Mouse (Mus musculus) heart, postnatal 0 days (tissue): ENCODE results near the gene Ifna1. TPM values are rescaled to one million over a fixed set of nuclear protein-coding genes. Genes with fewer than 3 reads are reported as not detected.

Experiments
- ATAC-seq: fragments of 200-750 bp; cut with Nextera tagmentation; 2 replicates; pipeline ENCODE4 v1.8.0; 2017; ENCODE audit warnings: low read depth, moderate number of reproducible peaks, moderate library complexity; ENCODE audit not compliant: insufficient read depth
- DNase-seq: peaks from one replicate; pipeline ENCODE4 v3.0.0-alpha.2; 2016; ENCODE audit warnings: low spot score
- H3K27ac ChIP-seq: fragments of 300-500 bp; sonication (generic); 2 replicates; pipeline ENCODE4 v1.5.1; 2014; ENCODE audit warnings: low read depth, mild to moderate bottlenecking
- H3K27me3 ChIP-seq: fragments of 300-500 bp; sonication (generic); 2 replicates; pipeline ENCODE4 v1.6.1; 2014; ENCODE audit warnings: low read length, mixed read lengths; ENCODE audit not compliant: control insufficient read depth, insufficient read depth
- H3K36me3 ChIP-seq: fragments of 300-500 bp; sonication (generic); replicated peaks from 2 replicates; pipeline ENCODE4 v1.6.1; 2014; ENCODE audit warnings: low read length, mixed read lengths; ENCODE audit not compliant: control insufficient read depth, insufficient read depth
- H3K4me1 ChIP-seq: fragments of 300-500 bp; sonication (generic); 2 replicates; pipeline ENCODE4 v1.6.1; 2014; ENCODE audit warnings: antibody characterized with exemption; ENCODE audit not compliant: control insufficient read depth, insufficient read depth
- H3K4me2 ChIP-seq: fragments of 300-500 bp; sonication (generic); 2 replicates; pipeline ENCODE4 v1.6.1; 2014; ENCODE audit warnings: low read depth, mild to moderate bottlenecking, low read length, moderate library complexity
- H3K4me3 ChIP-seq: fragments of 300-500 bp; sonication (generic); 2 replicates; pipeline ENCODE4 v1.5.1; 2014; ENCODE audit warnings: low read depth, low read length
- H3K9ac ChIP-seq: fragments of 300-500 bp; sonication (generic); replicated peaks from 2 replicates; pipeline ENCODE4 v1.6.1; 2014; ENCODE audit warnings: low read depth, low read length, mixed read lengths
- H3K9me3 ChIP-seq: fragments of 300-500 bp; sonication (generic); replicated peaks from 2 replicates; pipeline ENCODE4 v1.6.1; 2016; ENCODE audit warnings: low read length; ENCODE audit not compliant: control insufficient read depth
- CTCF ChIP-seq: IDR thresholded peaks from 2 replicates; pipeline ENCODE4 v1.5.1; 2016; ENCODE audit warnings: antibody characterized with exemption, control low read depth, low read depth
- EP300 ChIP-seq: IDR thresholded peaks from 2 replicates; pipeline ENCODE4 v1.6.1; 2016; ENCODE audit warnings: antibody characterized with exemption, low read depth
- WGBS: fragments of 180-500 bp; shearing (Covaris S2); extraction: QIAGEN DNeasy Blood & Tissue Kit; methylation state at CpG from one replicate; pipeline ENCODE4 v1.1.7; 2014; 5-methylcytosine and 5-hydroxymethylcytosine counted together
- polyA plus RNA-seq: library from polyadenylated mRNA; unstranded; fragments of >200 nt; fragmentation: Nextera tagmentation; extraction: Ambion mirVana; gene quantifications from 2 replicates; pipeline ENCODE4 v1.2.1, GENCODE M21; 2015
- total RNA-seq: library from RNA; depleted of rRNA; stranded (reverse); fragments of >200 nt; gene quantifications from 2 replicates; pipeline ENCODE4 v1.2.3, GENCODE M21; 2014; ENCODE audit warnings: low replicate concordance

Ifna1 gene
- total and polyA plus RNA-seq, 2 experiments from 2014 or later = not detected

- ATAC-seq (no peak), DNase-seq (no peak)
- Histone ChIP-seq H3K27ac (no peak overlapping the region), H3K36me3 (no peaks in the 10 kb centered on the region), H3K27me3 (peaks cover 10% of the 10 kb centered on the region; the same call in 1 of the 2 replicates), H3K4me3 (no peak overlapping the region), H3K4me1 (no peaks in the 10 kb centered on the region), H3K9me3 (no peaks in the 10 kb centered on the region), H3K9ac (no peak overlapping the region), H3K4me2 (no peak overlapping the region)
- 46% methylated on average over 6 of the region's 6 CpGs for WGBS
- no peak for TF ChIP-seq CTCF
- no peak for TF ChIP-seq EP300
These were observed 15.2 kb downstream of the Ifna1 start for GRCm38 (mm10) chr4:88865011-88865569.

- TF ChIP-seq CTCF = peak; percentile 95
- TF ChIP-seq EP300 = no peak
- Histone ChIP-seq H3K4me1 (no peaks in the 10 kb centered on the region), H3K27ac (peak overlapping the region; percentile 61), H3K27me3 (peaks cover 10% of the 10 kb centered on the region; the same call in 1 of the 2 replicates), H3K4me3 (peak overlapping the region; percentile 71), H3K36me3 (no peaks in the 10 kb centered on the region), H3K9me3 (no peaks in the 10 kb centered on the region), H3K9ac (peak overlapping the region; percentile 48; the same call in 1 of the 2 replicates), H3K4me2 (peak overlapping the region; percentile 96)
- ATAC-seq = peak; percentile 55
- peak; percentile 81 for DNase-seq
- 0% methylated on average over 8 of the region's 8 CpGs for WGBS
These were observed 17.6 kb downstream of the Ifna1 start for GRCm38 (mm10) chr4:88867366-88867925.

GRCm38 (mm10) chr4:88867926-88868911, 18.3 kb downstream of the Ifna1 start:
- peak overlapping the region; percentile 71 for H3K4me3 ChIP-seq
- H3K4me1 ChIP-seq = no peaks in the 10 kb centered on the region
- no peaks in the 10 kb centered on the region for H3K36me3 ChIP-seq
- peak overlapping the region; percentile 61 for H3K27ac ChIP-seq
- H3K9me3 ChIP-seq = no peaks in the 10 kb centered on the region
- TF ChIP-seq CTCF (no peak), EP300 (no peak)
- peak; percentile 12 for DNase-seq
- 6% methylated on average over 31 of the region's 31 CpGs for WGBS
- ATAC-seq = peak; percentile 60
- H3K4me2 ChIP-seq = peak overlapping the region; percentile 96
- H3K27me3 ChIP-seq = peaks cover 7% of the 10 kb centered on the region; the same call in 1 of the 2 replicates
- peak overlapping the region; percentile 48; the same call in 1 of the 2 replicates for H3K9ac ChIP-seq

- no peak overlapping the region for H3K9ac ChIP-seq
- no peaks in the 10 kb centered on the region for H3K27me3 ChIP-seq
- 2% methylated on average over 2 of the region's 2 CpGs for WGBS
- no peak overlapping the region for H3K4me3 ChIP-seq
- H3K36me3 ChIP-seq = no peaks in the 10 kb centered on the region
- DNase-seq (peak; percentile 10), ATAC-seq (no peak)
- no peak overlapping the region for H3K4me2 ChIP-seq
- H3K27ac ChIP-seq = no peak overlapping the region
- TF ChIP-seq CTCF = peak; percentile 70
- TF ChIP-seq EP300 = no peak
- no peaks in the 10 kb centered on the region for H3K4me1 ChIP-seq
- no peaks in the 10 kb centered on the region for H3K9me3 ChIP-seq
These were observed 22.8 kb downstream of the Ifna1 start for GRCm38 (mm10) chr4:88872691-88873090.

GRCm38 (mm10) chr4:88875435-88876095, 25.7 kb downstream of the Ifna1 start:
- Histone ChIP-seq H3K36me3 (no peaks in the 10 kb centered on the region), H3K9ac (no peak overlapping the region), H3K9me3 (no peaks in the 10 kb centered on the region), H3K4me3 (no peak overlapping the region), H3K27me3 (no peaks in the 10 kb centered on the region), H3K27ac (no peak overlapping the region), H3K4me2 (no peak overlapping the region), H3K4me1 (no peaks in the 10 kb centered on the region)
- 36% methylated on average over 4 of the region's 4 CpGs for WGBS
- ATAC-seq (no peak), DNase-seq (no peak)
- TF ChIP-seq CTCF (no peak), EP300 (no peak)
